Mouse (Mus musculus): ENCODE measurements around the gene Clip3. TPM values are rescaled to one million over a fixed set of nuclear protein-coding genes. Genes with fewer than 3 reads are reported as not detected.
A peak's percentile ranks its signal among the peaks of the same experiment; 100 is the strongest.

The Clip3 gene
- polyA plus RNA-seq, 1 experiment, result 1.7 TPM

DNA sequence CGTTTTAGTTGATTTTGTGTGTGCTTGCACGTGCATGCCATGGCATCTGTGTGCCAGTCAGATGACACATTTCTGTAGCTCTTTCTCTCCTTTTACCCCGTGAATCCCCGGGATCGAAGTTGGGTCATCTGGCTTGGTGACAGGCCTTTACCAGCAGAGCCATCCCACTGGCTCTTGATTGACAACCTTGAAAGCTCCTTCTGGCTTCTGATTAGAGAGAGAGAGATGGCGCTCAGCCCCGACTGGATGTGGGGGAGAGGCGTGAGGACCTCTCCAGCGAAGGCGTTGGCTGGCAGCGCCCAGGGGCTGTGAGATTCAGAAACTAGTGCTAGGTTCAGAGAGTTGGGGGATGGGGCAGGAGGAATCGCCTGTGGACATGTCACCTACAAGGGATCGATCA is 2.3 kb downstream of the Clip3 start:
- Histone ChIP-seq H3K27ac (ENCODE audit: insufficient read depth, low read depth, low read length) (no peak overlapping the region), H3K4me3 (ENCODE audit: insufficient read depth, low read length) (no peak overlapping the region), H3K4me1 (ENCODE audit: control insufficient read depth, insufficient read depth, low read length) (no peaks in the 10 kb centered on the region)
- TF ChIP-seq CTCF (IDR thresholded peaks at IDR 0.05; ENCODE audit: low read depth, low read length) (no peak), POLR2A (IDR thresholded peaks at IDR 0.05; ENCODE audit: borderline replicate concordance, low read depth, low read length) (no peak)

GRCm38 (mm10) chr7:30294296-30294695 is 2.8 kb downstream of the Clip3 start:
- no peak for TF ChIP-seq CTCF (IDR thresholded peaks at IDR 0.05; ENCODE audit: low read depth, low read length)
- Histone ChIP-seq H3K4me1 (ENCODE audit: control insufficient read depth, insufficient read depth, low read length) (no peaks in the 10 kb centered on the region), H3K27ac (ENCODE audit: insufficient read depth, low read depth, low read length) (no peak overlapping the region), H3K4me3 (ENCODE audit: insufficient read depth, low read length) (no peak overlapping the region)

- no peak overlapping the region for H3K4me3 ChIP-seq (ENCODE audit: insufficient read depth, low read length)
- H3K27ac ChIP-seq (ENCODE audit: insufficient read depth, low read depth, low read length), result no peak overlapping the region
- H3K4me1 ChIP-seq (ENCODE audit: control insufficient read depth, insufficient read depth, low read length), result no peaks in the 10 kb centered on the region
- no peak for TF ChIP-seq CTCF (IDR thresholded peaks at IDR 0.05; ENCODE audit: low read depth, low read length)
- TF ChIP-seq POLR2A (IDR thresholded peaks at IDR 0.05; ENCODE audit: borderline replicate concordance, low read depth, low read length), result no peak
Observed at GRCm38 (mm10) chr7:30295103-30295502, 3.6 kb downstream of the Clip3 start.

DNA sequence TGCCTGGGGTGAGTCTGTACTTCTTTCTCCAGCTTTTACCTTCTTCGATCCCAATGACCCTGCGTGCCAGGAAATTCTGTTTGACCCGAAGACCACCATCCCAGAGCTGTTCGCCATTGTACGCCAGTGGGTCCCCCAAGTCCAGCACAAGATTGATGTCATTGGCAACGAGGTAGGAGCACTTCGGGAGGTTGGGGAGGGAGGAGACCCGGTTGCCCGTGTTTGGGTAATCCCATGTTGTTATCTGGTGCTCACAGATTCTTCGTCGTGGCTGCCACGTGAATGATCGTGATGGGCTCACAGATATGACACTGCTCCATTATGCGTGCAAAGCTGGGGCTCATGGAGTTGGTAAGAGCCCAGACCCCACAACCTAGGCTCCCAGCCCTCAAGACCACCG is 5.3 kb downstream of the Clip3 start:
- Histone ChIP-seq H3K27ac (ENCODE audit: insufficient read depth, low read depth, low read length) (no peak overlapping the region), H3K4me3 (ENCODE audit: insufficient read depth, low read length) (no peak overlapping the region), H3K4me1 (ENCODE audit: control insufficient read depth, insufficient read depth, low read length) (no peaks in the 10 kb centered on the region)
- TF ChIP-seq POLR2A (IDR thresholded peaks at IDR 0.05; ENCODE audit: borderline replicate concordance, low read depth, low read length) (no peak), CTCF (IDR thresholded peaks at IDR 0.05; ENCODE audit: low read depth, low read length) (no peak)

GRCm38 (mm10) chr7:30297266-30297665 is 5.7 kb downstream of the Clip3 start:
- TF ChIP-seq POLR2A (IDR thresholded peaks at IDR 0.05; ENCODE audit: borderline replicate concordance, low read depth, low read length), result no peak
- TF ChIP-seq CTCF (IDR thresholded peaks at IDR 0.05; ENCODE audit: low read depth, low read length), result no peak
- Histone ChIP-seq H3K4me1 (ENCODE audit: control insufficient read depth, insufficient read depth, low read length) (no peaks in the 10 kb centered on the region), H3K27ac (ENCODE audit: insufficient read depth, low read depth, low read length) (no peak overlapping the region), H3K4me3 (ENCODE audit: insufficient read depth, low read length) (no peak overlapping the region)

GRCm38 (mm10) chr7:30300914-30301313 is 9.4 kb downstream of the Clip3 start:
- Histone ChIP-seq H3K4me1 (ENCODE audit: control insufficient read depth, insufficient read depth, low read length) (no peaks in the 10 kb centered on the region), H3K4me3 (ENCODE audit: insufficient read depth, low read length) (no peak overlapping the region), H3K27ac (ENCODE audit: insufficient read depth, low read depth, low read length) (no peak overlapping the region)
- no peak for TF ChIP-seq POLR2A (IDR thresholded peaks at IDR 0.05; ENCODE audit: borderline replicate concordance, low read depth, low read length)
- peak; percentile 70 for TF ChIP-seq CTCF (IDR thresholded peaks at IDR 0.05; ENCODE audit: low read depth, low read length)

- TF ChIP-seq POLR2A (IDR thresholded peaks at IDR 0.05; ENCODE audit: borderline replicate concordance, low read depth, low read length) (no peak), CTCF (IDR thresholded peaks at IDR 0.05; ENCODE audit: low read depth, low read length) (no peak)
- H3K27ac ChIP-seq (ENCODE audit: insufficient read depth, low read depth, low read length), result no peak overlapping the region
- H3K4me3 ChIP-seq (ENCODE audit: insufficient read depth, low read length), result no peak overlapping the region
- H3K4me1 ChIP-seq (ENCODE audit: control insufficient read depth, insufficient read depth, low read length), result peaks cover 9% of the 10 kb centered on the region
Observed at GRCm38 (mm10) chr7:30306083-30306779, 14.7 kb downstream of the Clip3 start.

DNA sequence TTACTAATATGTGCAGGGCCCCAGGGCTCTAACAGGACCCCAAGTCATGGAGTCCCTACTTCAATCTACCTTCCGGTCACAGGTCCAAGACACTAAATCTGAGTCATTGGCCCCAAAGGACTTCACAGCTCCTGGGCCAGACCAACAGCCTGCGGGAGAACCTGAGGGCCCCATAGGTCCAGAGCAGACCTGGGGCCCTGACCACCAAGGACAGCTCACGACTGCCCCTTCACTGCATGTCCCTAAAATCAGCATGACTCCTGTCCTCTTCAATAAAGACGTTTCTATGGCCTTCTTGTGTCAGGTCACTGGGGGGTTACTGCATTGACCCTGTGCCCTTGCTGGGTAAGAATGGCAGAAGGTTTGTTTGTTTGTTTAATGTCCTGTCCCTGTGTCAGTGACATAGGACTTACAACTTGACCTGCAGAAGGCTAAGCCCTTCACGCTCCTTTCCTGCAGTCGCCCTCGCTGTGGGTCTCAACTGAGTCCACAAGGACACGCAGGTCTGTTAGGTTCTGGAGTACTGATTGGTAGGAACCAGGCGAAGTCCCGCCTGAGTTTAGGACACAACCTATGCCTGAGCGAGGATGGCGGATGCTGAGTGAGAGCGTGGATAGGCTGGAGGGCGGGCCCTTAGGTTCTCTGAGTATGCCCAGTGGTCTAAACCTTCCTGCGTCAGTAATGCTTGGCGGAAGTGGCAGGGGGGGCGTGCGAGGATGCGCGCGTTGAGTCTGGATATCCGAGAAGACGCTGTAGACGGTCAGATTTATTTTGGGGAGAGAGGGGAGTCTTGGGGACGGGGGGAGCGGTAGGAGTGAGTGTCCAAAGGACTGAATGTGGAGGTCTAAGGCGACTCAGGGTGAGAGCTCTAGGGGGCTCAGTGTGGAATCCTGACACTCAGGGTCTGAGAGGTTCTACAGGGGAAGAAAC is 16.8 kb downstream of the Clip3 start, which contains the start of gene Alkbh6:
Gene Alkbh6, plus strand, starts transcription at position 642 of the 930 bp plus-strand sequence.
- peak within 1 kb of the TSS; percentile 85 for H3K4me3 ChIP-seq (ENCODE audit: insufficient read depth, low read length)
- H3K27ac ChIP-seq (ENCODE audit: insufficient read depth, low read depth, low read length), result peak within 1 kb of the TSS; percentile 17; the same call in 1 of the 2 replicates
- TF ChIP-seq CTCF (IDR thresholded peaks at IDR 0.05; ENCODE audit: low read depth, low read length) (no peak), POLR2A (IDR thresholded peaks at IDR 0.05; ENCODE audit: borderline replicate concordance, low read depth, low read length) (no peak)
- H3K4me1 ChIP-seq (ENCODE audit: control insufficient read depth, insufficient read depth, low read length), result peaks cover 9% of the 10 kb centered on the region

DNA sequence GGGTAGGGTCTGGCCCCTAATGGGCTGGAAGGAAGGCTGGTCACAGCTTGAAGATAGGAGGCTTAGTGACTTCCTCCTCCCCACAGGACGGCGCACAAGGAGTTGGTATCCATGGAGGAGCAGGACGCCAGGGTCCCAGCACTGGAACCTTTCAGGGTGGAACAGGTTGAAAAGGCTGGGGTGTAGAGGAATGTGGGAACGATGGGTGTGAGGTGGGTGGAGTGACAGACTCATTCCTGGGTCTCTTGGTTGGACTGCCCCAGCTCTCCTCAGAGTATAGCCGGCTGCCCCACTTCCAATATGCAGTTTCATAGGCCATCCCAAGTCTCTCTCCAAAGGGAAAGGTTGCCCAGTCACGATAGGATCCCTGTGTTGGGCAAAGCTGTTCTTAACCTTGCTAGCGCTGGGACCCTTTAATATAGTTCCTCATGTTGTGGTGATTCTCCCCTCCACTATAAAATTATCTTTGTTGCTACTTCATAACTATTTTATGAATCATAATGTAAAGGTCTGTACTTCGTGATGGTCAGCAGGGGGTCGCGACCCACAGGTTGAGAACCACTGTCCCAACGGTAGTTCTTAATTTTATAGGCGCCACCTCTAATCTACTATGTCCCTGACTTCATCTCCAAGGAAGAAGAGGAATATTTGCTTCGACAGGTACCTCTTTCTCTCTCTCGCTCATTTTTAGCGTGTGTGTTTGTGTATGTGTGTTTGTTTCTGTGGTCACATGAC is 18.0 kb downstream of the Clip3 start:
- H3K4me3 ChIP-seq (ENCODE audit: insufficient read depth, low read length), result peak overlapping the region; percentile 85
- H3K4me1 ChIP-seq (ENCODE audit: control insufficient read depth, insufficient read depth, low read length), result peaks cover 9% of the 10 kb centered on the region
- H3K27ac ChIP-seq (ENCODE audit: insufficient read depth, low read depth, low read length), result no peak overlapping the region
- TF ChIP-seq CTCF (IDR thresholded peaks at IDR 0.05; ENCODE audit: low read depth, low read length), result no peak
- TF ChIP-seq POLR2A (IDR thresholded peaks at IDR 0.05; ENCODE audit: borderline replicate concordance, low read depth, low read length), result no peak
